Mouse (Mus musculus) intestine, embryonic 15.5 days (tissue): ENCODE data around the gene Casp3. TPM values are rescaled to one million over a fixed set of nuclear protein-coding genes. Genes with fewer than 3 reads are reported as not detected.

ENCODE experiments used
- ATAC-seq: fragments of 200-750 bp; cut with Nextera tagmentation; 2 replicates; pipeline ENCODE4 v1.8.0; 2017; ENCODE audit warnings: moderate TSS enrichment, moderate library complexity
- H3K27ac ChIP-seq: fragments of 300-500 bp; sonication (generic); 2 replicates; pipeline ENCODE4 v1.5.1; 2015; ENCODE audit warnings: mild to moderate bottlenecking, inconsistent platforms
- H3K27me3 ChIP-seq: fragments of 300-500 bp; sonication (generic); replicated peaks from 2 replicates; pipeline ENCODE4 v1.6.1; 2015; ENCODE audit warnings: inconsistent platforms
- H3K36me3 ChIP-seq: fragments of 300-500 bp; sonication (generic); 2 replicates; pipeline ENCODE4 v1.6.1; 2015; ENCODE audit warnings: inconsistent platforms
- H3K4me1 ChIP-seq: fragments of 300-500 bp; sonication (generic); replicated peaks from 2 replicates; pipeline ENCODE4 v1.6.1; 2015; ENCODE audit warnings: inconsistent platforms
- H3K4me2 ChIP-seq: fragments of 300-500 bp; sonication (generic); replicated peaks from 2 replicates; pipeline ENCODE4 v1.6.1; 2015; ENCODE audit warnings: mild to moderate bottlenecking, inconsistent platforms
- H3K4me3 ChIP-seq: fragments of 300-500 bp; sonication (generic); replicated peaks from 2 replicates; pipeline ENCODE4 v1.5.1; 2015; ENCODE audit warnings: inconsistent platforms
- H3K9ac ChIP-seq: fragments of 300-500 bp; sonication (generic); 2 replicates; pipeline ENCODE4 v1.6.1; 2015; ENCODE audit warnings: inconsistent platforms
- H3K9me3 ChIP-seq: fragments of 300-500 bp; sonication (generic); 2 replicates; pipeline ENCODE4 v1.6.1; 2016; ENCODE audit warnings: inconsistent platforms
- WGBS: fragments of 180-500 bp; shearing (Covaris S2); methylation state at CpG from one replicate; pipeline ENCODE4 v1.1.7; 2015; 5-methylcytosine and 5-hydroxymethylcytosine counted together
- polyA plus RNA-seq: library from polyadenylated mRNA; unstranded; fragments of >200 nt; fragmentation: Nextera tagmentation; extraction: Ambion mirVana; gene quantifications from 2 replicates; pipeline ENCODE4 v1.2.1, GENCODE M21; 2015

The Casp3 gene
- polyA plus RNA-seq, 1 experiment from 2014 or later, result 69.0 TPM

DNA sequence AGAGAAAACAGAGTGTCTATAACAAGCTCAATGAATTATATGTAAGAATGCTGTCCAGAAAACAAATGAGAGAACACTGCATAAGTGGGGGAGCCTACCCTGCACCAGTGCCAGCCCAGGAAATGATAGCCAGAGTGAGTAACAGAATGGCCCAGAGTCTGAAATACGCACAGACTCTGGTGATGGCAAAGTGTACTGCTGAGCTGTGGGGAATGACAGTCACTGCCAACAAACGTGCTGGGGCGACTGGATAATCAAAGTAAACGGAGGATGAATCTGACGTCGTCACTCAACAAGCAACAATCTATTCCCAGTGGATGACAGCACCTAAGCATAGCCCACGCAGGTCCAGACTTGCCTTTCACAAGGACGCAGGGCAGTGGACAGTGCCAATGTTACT, 24.0 kb upstream of the Casp3 start:
- no peaks in the 10 kb centered on the region for H3K27me3 ChIP-seq
- H3K4me1 ChIP-seq, result no peaks in the 10 kb centered on the region
- H3K9ac ChIP-seq, result no peak overlapping the region
- no peak overlapping the region for H3K4me3 ChIP-seq
- 0 out of 2 replicates have a peak, but pooled peaks cover 3% of the 10 kb centered on the region for H3K36me3 ChIP-seq
- H3K27ac ChIP-seq, result no peak overlapping the region
- no peak for ATAC-seq
- H3K4me2 ChIP-seq, result no peak overlapping the region
- WGBS, result 88% methylated on average over 8 of the region's 8 CpGs
- H3K9me3 ChIP-seq, result no peaks in the 10 kb centered on the region

DNA sequence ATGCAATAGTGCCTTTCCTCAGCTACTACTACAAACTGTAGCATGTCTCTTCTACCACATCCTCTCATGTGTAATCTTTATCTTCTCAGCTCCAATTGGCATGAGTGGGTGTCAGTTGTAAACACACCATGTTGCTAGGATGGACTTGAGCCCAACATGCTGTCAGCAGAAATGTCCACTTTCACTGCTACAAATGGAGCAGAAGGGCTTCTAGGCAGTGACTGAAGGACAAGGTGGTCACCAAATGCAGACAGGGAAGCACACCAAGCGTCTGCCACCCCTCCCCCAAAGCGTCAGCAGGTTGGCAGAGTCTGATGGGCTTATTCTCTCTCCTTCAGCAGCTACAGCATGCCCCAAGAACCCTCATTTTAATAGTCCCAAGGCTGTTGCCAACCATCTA, 23.3 kb upstream of the Casp3 start:
- H3K4me3 ChIP-seq, result no peak overlapping the region
- no peak overlapping the region for H3K4me2 ChIP-seq
- H3K36me3 ChIP-seq, result 0 out of 2 replicates have a peak, but pooled peaks cover 3% of the 10 kb centered on the region
- H3K9me3 ChIP-seq, result no peaks in the 10 kb centered on the region
- H3K27ac ChIP-seq, result no peak overlapping the region
- whole genome bisulfite sequencing, result 70% methylated on average over 2 of the region's 2 CpGs
- H3K9ac ChIP-seq, result no peak overlapping the region
- no peak for ATAC-seq
- H3K4me1 ChIP-seq, result no peaks in the 10 kb centered on the region
- H3K27me3 ChIP-seq, result no peaks in the 10 kb centered on the region

DNA sequence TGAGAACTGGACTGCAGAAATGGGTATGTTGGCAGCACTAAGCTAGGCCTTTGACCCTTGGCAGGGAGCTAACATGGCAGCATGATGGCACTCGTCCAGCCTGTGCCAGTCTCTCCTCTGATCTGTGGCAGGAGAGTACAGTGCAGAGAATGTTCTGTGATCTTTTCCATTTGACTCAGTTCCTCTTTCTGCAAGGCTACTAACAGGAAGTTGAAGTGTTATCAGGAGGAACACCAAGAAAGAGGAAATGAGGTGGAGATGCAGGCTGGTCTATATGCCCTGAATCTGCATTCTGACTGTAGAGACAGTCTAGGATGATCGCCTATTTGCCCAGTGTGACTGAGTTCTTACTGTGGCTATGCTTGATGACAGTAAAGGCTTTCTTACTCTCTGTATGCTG, 21.5 kb upstream of the Casp3 start:
- ATAC-seq, result no peak
- WGBS, result 80% methylated on average over 2 of the region's 2 CpGs
- H3K4me3 ChIP-seq, result no peak overlapping the region

DNA sequence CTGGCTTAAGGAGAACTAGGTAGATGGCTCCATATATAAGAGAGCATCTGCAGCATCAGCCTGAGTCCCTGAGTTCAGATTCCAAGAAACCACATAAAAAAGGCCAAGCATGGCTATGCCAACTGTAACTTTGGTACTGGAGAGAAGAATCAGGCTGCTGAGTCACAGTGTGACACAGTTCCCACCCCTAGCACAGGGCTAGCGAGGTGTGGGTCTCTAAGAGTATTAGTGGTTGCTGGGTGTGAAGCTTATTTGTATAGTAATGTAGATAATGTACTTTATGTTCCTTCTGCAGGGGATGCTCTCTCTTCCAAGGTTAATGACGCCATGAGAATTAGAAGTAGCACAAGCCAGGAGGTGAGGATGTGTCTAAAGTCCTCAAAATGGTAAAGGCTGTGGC, 20.6 kb upstream of the Casp3 start:
- no peaks in the 10 kb centered on the region for H3K27me3 ChIP-seq
- no peak overlapping the region for H3K4me3 ChIP-seq
- ATAC-seq, result no peak
- H3K27ac ChIP-seq, result no peak overlapping the region
- 85% methylated on average over 2 of the region's 2 CpGs for WGBS
- H3K36me3 ChIP-seq, result 0 out of 2 replicates have a peak, but pooled peaks cover 3% of the 10 kb centered on the region
- H3K9ac ChIP-seq, result no peak overlapping the region
- no peak overlapping the region for H3K4me2 ChIP-seq
- H3K9me3 ChIP-seq, result no peaks in the 10 kb centered on the region
- H3K4me1 ChIP-seq, result no peaks in the 10 kb centered on the region

More for the DNA sequence above, 21.5 kb upstream of the Casp3 start:
- no peak overlapping the region for H3K9ac ChIP-seq
- H3K27me3 ChIP-seq, result no peaks in the 10 kb centered on the region
- H3K27ac ChIP-seq, result no peak overlapping the region
- H3K9me3 ChIP-seq, result no peaks in the 10 kb centered on the region
- no peak overlapping the region for H3K4me2 ChIP-seq
- no peaks in the 10 kb centered on the region for H3K4me1 ChIP-seq
- H3K36me3 ChIP-seq, result 0 out of 2 replicates have a peak, but pooled peaks cover 3% of the 10 kb centered on the region

DNA sequence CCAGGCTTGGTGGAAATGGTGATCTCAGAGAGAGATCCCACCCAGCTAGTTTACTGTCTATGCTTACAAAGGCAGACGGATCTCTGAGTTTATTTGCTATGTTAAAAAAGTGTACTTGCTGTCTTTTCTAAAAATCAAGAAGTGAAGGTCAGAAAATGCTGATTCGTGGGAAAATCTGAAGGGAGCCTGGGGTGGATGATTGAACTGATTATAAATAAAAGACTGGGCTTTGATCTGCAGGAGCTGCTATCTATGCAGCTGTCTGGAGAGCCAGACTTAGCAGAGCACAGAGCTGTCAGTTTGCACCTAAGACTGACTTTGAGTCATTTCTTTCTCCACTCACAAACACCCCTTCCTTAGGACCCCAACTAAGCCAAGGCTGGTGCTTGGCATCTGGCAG, 19.7 kb upstream of the Casp3 start:
- H3K4me2 ChIP-seq, result no peak overlapping the region
- H3K27ac ChIP-seq, result no peak overlapping the region
- no peak overlapping the region for H3K9ac ChIP-seq
- no peak overlapping the region for H3K4me3 ChIP-seq
- H3K36me3 ChIP-seq, result 0 out of 2 replicates have a peak, but pooled peaks cover 3% of the 10 kb centered on the region
- H3K9me3 ChIP-seq, result no peaks in the 10 kb centered on the region
- WGBS, result 50% methylated on average over 2 of the region's 2 CpGs
- H3K27me3 ChIP-seq, result no peaks in the 10 kb centered on the region
- no peak for ATAC-seq
- H3K4me1 ChIP-seq, result no peaks in the 10 kb centered on the region

DNA sequence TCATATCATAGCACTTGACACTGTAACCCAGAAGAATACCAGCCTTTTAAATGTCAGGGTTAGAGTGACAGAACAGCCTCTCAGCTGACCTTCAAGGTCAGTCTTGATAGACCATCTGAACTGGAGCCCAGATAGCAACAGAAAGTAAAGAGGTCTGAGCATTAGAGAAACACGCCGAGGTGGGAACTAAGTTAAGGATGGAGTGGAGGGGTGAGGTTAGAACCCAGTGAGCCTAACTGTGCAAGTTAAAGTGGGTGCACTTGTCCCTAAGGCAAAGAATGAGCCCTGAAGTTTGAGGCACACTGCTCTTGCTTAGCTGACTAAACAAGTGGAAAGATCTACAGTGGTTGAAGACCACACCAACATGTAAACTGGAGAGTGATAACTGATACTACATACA, 19.0 kb upstream of the Casp3 start:
- H3K4me3 ChIP-seq, result no peak overlapping the region
- H3K36me3 ChIP-seq, result 0 out of 2 replicates have a peak, but pooled peaks cover 3% of the 10 kb centered on the region
- H3K9me3 ChIP-seq, result no peaks in the 10 kb centered on the region
- no peak overlapping the region for H3K27ac ChIP-seq
- WGBS, result 83% methylated on average over 2 of the region's 2 CpGs
- no peaks in the 10 kb centered on the region for H3K27me3 ChIP-seq
- H3K4me1 ChIP-seq, result no peaks in the 10 kb centered on the region
- no peak overlapping the region for H3K9ac ChIP-seq
- no peak overlapping the region for H3K4me2 ChIP-seq
- no peak for ATAC-seq

DNA sequence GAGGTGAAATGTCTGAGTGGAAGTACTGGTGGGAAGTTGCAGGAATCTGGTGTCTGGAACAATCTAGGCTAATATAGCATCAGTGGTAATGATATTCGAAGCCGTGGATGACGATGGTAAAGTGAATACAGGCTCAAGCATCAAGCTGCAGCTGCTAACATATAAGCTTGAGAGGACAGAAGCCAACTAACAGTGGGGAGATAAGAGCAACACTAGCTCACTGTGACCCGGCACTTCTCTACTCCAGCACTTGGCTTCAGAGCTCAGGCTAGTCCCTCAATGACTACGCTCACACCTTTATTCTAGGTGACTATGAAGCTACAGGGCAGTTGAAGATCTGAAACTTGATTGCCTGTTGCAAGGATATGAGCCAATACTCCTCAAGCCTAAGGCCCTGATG, 18.3 kb upstream of the Casp3 start:
- WGBS, result 94% methylated on average over 5 of the region's 5 CpGs
- Histone ChIP-seq H3K4me3 (no peak overlapping the region), H3K27me3 (no peaks in the 10 kb centered on the region), H3K36me3 (0 out of 2 replicates have a peak, but pooled peaks cover 3% of the 10 kb centered on the region), H3K27ac (no peak overlapping the region), H3K4me1 (no peaks in the 10 kb centered on the region), H3K9me3 (no peaks in the 10 kb centered on the region), H3K4me2 (no peak overlapping the region), H3K9ac (no peak overlapping the region)
- ATAC-seq, result no peak; the same call in 1 of the 2 replicates

DNA sequence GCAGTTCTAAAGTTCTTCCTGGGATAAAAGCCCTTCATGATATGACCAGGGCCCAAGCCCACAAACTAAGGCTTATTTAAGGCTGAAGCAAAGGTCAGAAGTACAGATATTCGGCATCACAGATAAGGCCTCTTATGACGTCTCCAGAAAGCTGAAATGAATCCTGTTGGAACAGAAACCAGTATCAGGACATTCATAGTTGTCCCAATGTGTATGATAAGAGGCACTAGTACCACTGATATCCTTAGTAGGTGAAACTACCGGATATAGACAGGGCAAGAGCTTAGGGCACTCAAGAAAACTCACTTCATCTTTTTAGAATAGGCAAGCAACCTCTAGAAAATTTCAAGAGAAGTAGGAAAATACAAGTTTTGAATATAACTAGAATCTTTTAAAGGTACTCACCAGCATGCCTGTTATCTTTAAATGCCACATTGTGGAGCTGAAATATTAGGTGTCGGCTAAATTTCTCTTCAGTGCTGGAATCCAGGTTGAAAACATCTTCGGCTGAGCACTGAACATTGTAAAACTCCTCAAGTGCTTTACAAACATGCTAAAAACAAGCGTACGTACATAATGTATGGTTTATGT, 17.7 kb upstream of the Casp3 start:
- peak; percentile 34; the same call in 1 of the 2 replicates for ATAC-seq

DNA sequence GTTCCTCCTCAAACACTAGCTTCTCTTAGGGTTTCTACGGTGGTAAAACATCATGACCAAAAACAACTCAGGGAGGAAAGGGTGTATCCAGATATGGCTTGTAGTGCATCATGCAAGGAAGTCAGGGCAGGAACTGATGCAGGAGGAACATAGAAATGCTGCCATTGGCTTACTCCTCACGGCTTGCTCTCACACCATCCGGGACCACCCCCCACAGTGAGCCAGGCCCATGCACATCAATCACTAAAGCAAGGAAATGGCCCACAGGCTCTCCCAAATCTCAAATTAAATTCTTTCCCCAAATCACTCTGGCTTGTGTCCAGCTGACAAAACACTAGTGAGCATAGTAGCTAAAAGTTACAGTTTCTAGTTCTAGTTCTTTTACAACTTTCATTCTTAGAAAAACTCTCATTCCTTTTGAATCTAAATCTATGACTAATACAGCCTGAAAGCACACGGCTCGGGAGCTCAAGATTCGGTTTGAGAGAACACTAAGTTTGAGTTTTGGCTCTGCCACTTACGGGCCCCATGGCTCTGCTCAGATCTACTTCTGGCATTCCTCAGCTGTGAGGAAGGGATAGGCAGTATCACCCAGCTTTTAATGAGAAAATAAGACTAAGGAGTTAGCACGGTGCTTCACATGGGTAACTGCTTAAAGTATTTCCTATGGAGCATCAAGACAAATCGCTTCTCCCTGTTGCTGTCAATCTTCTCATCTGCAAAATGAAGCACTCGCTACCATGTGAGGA, 16.0 kb upstream of the Casp3 start:
- H3K4me1 ChIP-seq, result no peaks in the 10 kb centered on the region
- H3K9me3 ChIP-seq, result no peaks in the 10 kb centered on the region
- no peak for ATAC-seq
- no peak overlapping the region for H3K4me2 ChIP-seq
- H3K27me3 ChIP-seq, result no peaks in the 10 kb centered on the region
- H3K4me3 ChIP-seq, result no peak overlapping the region
- no peak overlapping the region for H3K9ac ChIP-seq
- no peak overlapping the region for H3K27ac ChIP-seq
- H3K36me3 ChIP-seq, result peaks cover 3% of the 10 kb centered on the region; the same call in 1 of the 2 replicates
- WGBS, result 62% methylated on average over 10 of the region's 10 CpGs

More for the DNA sequence above, 17.7 kb upstream of the Casp3 start:
- Histone ChIP-seq H3K4me1 (no peaks in the 10 kb centered on the region), H3K9me3 (no peaks in the 10 kb centered on the region), H3K27me3 (no peaks in the 10 kb centered on the region), H3K4me2 (no peak overlapping the region), H3K36me3 (0 out of 2 replicates have a peak, but pooled peaks cover 3% of the 10 kb centered on the region), H3K9ac (no peak overlapping the region), H3K27ac (no peak overlapping the region), H3K4me3 (no peak overlapping the region)
- 85% methylated on average over 7 of the region's 7 CpGs for WGBS

DNA sequence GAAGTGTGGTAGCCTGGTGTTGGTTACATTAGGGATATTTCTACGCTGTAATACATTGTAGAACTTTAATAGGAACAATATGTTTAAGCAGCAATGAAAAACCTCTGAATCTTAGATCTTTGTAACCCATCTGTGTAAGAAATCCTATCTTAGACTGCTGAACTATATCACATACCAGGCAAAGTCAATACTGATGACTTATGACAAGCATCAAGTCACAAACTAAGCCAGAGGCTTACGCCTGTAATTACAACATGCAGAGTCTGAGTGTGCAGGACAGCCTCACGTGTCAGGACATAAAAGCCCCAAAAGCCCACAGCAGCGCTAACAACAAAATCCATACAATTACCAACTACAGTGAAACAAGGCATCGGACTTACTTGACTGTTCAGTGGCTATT, 13.5 kb upstream of the Casp3 start:
- Histone ChIP-seq H3K4me2 (no peak overlapping the region), H3K4me1 (no peaks in the 10 kb centered on the region), H3K9ac (no peak overlapping the region), H3K27me3 (no peaks in the 10 kb centered on the region), H3K4me3 (no peak overlapping the region), H3K9me3 (no peaks in the 10 kb centered on the region), H3K27ac (no peak overlapping the region), H3K36me3 (no peaks in the 10 kb centered on the region; the same call in 1 of the 2 replicates)
- WGBS, result 92% methylated on average over 5 of the region's 5 CpGs
- ATAC-seq, result no peak

DNA sequence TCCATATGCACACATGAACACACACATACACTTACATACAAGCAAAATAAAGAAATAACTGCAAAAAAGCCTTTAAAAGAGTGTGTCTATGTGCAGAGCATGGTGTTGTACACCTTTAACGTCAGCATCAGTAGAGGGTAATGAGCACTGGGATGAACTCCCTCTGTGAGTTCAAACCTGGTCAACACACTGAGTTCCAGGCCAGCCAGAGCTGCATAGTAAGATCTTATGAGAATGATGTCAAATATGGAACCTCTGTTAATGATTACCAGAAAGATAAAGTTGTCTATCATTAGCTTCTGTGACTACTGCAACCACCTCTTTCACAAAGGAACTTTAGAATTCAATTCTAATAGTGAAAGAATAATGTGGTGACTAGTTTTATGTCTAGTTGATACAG, 10.2 kb upstream of the Casp3 start:
- peak; percentile 67 for ATAC-seq
- Histone ChIP-seq H3K27ac (no peak overlapping the region), H3K27me3 (no peaks in the 10 kb centered on the region), H3K36me3 (no peaks in the 10 kb centered on the region; the same call in 1 of the 2 replicates), H3K4me1 (0 out of 2 replicates have a peak, but pooled peaks cover 2% of the 10 kb centered on the region), H3K9ac (no peak overlapping the region), H3K4me3 (no peak overlapping the region), H3K9me3 (no peaks in the 10 kb centered on the region), H3K4me2 (no peak overlapping the region)
- WGBS, result 58% methylated on average over 1 of the region's 1 CpGs

DNA sequence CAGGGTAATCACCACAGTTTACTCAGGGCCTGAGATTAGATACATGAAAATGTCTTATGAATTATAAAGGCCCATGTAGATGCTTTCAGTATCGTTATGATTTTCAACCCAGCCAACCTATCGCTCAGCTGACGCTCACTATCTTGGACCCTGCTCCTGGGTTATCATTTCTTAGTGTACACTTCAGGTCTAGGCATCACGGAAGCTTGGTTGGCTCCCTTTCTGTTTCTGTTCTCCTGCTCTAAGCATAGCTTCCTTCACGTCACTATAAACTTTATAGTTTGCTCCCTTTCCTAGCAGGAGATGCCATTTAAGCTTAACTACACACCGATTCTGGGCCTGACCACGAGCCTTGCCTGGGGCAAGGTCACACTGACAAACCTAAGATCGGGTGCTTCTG, 5.5 kb upstream of the Casp3 start:
- ATAC-seq, result peak; percentile 73
- Histone ChIP-seq H3K27ac (no peak overlapping the region), H3K4me1 (peaks cover 10% of the 10 kb centered on the region; the same call in 1 of the 2 replicates), H3K9me3 (no peaks in the 10 kb centered on the region), H3K36me3 (no peaks in the 10 kb centered on the region), H3K27me3 (no peaks in the 10 kb centered on the region), H3K4me2 (no peak overlapping the region), H3K9ac (no peak overlapping the region), H3K4me3 (no peak overlapping the region)
- WGBS, result 67% methylated on average over 8 of the region's 8 CpGs
